Mouse (Mus musculus) midbrain, embryonic 14.5 days (tissue): ENCODE data around the gene Smurf2. TPM values are rescaled to one million over a fixed set of nuclear protein-coding genes. Genes with fewer than 3 reads are reported as not detected.
A peak's percentile ranks its signal among the peaks of the same experiment; 100 is the strongest.

Experiments
- ATAC-seq: fragments of 200-750 bp; cut with Nextera tagmentation; 2 replicates; pipeline ENCODE4 v1.8.0; 2017; ENCODE audit warnings: moderate number of reproducible peaks, moderate library complexity; ENCODE audit not compliant: low FRiP score, low TSS enrichment
- DNase-seq: peaks from one replicate; pipeline ENCODE4 v3.0.0-alpha.2; 2015
- H3K27ac ChIP-seq: fragments of 300-500 bp; sonication (generic); replicated peaks from 2 replicates; pipeline ENCODE4 v1.5.1; 2014; ENCODE audit warnings: mild to moderate bottlenecking, low read depth, low read length, moderate library complexity
- H3K27me3 ChIP-seq: fragments of 300-500 bp; sonication (generic); 2 replicates; pipeline ENCODE4 v1.6.1; 2014; ENCODE audit warnings: low read length, control low read depth, mixed read lengths; ENCODE audit not compliant: control insufficient read depth, insufficient read depth
- H3K36me3 ChIP-seq: fragments of 300-500 bp; sonication (generic); 2 replicates; pipeline ENCODE4 v1.6.1; 2014; ENCODE audit warnings: low read length, control low read depth; ENCODE audit not compliant: control insufficient read depth, insufficient read depth
- H3K4me1 ChIP-seq: fragments of 300-500 bp; sonication (generic); 2 replicates; pipeline ENCODE4 v1.6.1; 2014; ENCODE audit warnings: mild to moderate bottlenecking, antibody characterized with exemption, low read length, control low read depth; ENCODE audit not compliant: control insufficient read depth, insufficient read depth
- H3K4me2 ChIP-seq: fragments of 300-500 bp; sonication (generic); 2 replicates; pipeline ENCODE4 v1.6.1; 2014; ENCODE audit warnings: mild to moderate bottlenecking, low read length, moderate library complexity
- H3K4me3 ChIP-seq: fragments of 300-500 bp; sonication (generic); replicated peaks from 2 replicates; pipeline ENCODE4 v1.5.1; 2014; ENCODE audit warnings: low read depth, low read length
- H3K9ac ChIP-seq: fragments of 300-500 bp; sonication (generic); replicated peaks from 2 replicates; pipeline ENCODE4 v1.6.1; 2014; ENCODE audit warnings: mild to moderate bottlenecking, low read length, moderate library complexity
- H3K9me3 ChIP-seq: fragments of 300-500 bp; sonication (generic); 2 replicates; pipeline ENCODE4 v1.6.1; 2016; ENCODE audit warnings: low read length, control low read depth, mixed read lengths; ENCODE audit not compliant: control insufficient read depth
- WGBS: fragments of 180-500 bp; shearing (Covaris S2); extraction: QIAGEN DNeasy Blood & Tissue Kit; methylation state at CpG from one replicate; pipeline ENCODE4 v1.1.7; 2014; 5-methylcytosine and 5-hydroxymethylcytosine counted together
- polyA plus RNA-seq: library from polyadenylated mRNA; unstranded; fragments of >200 nt; fragmentation: Nextera tagmentation; extraction: Ambion mirVana; gene quantifications from 2 replicates; pipeline ENCODE4 v1.2.1, GENCODE M21; 2014

Gene Smurf2
- polyA plus RNA-seq, result 17.5 and 24.0 TPM in 2 replicates

- Histone ChIP-seq H3K9ac (peak within 1 kb of the TSS; percentile 89), H3K27ac (peak within 1 kb of the TSS; percentile 96), H3K36me3 (no peaks in the 10 kb centered on the region), H3K9me3 (no peaks in the 10 kb centered on the region), H3K4me1 (peaks cover 17% of the 10 kb centered on the region), H3K4me3 (peak within 1 kb of the TSS; percentile 84), H3K4me2 (peak within 1 kb of the TSS; percentile 93), H3K27me3 (no peaks in the 10 kb centered on the region)
- DNase-seq (peak; percentile 92), ATAC-seq (peak; percentile 93)
- WGBS, result 3% methylated on average over 65 of the region's 72 CpGs
Observed at GRCm38 (mm10) chr11:106920551-106921379, at the start of gene Smurf2. Gene Smurf2 (minus strand): TSS chr11:106920715.

- ATAC-seq, result no peak
- no peaks in the 10 kb centered on the region for H3K9me3 ChIP-seq
- no peak overlapping the region for H3K9ac ChIP-seq
- no peak overlapping the region for H3K27ac ChIP-seq
- DNase-seq, result no peak
- no peaks in the 10 kb centered on the region for H3K27me3 ChIP-seq
- no peaks in the 10 kb centered on the region for H3K4me1 ChIP-seq
- H3K36me3 ChIP-seq, result no peaks in the 10 kb centered on the region
- H3K4me2 ChIP-seq, result no peak overlapping the region
- 95% methylated on average over 8 of the region's 8 CpGs for WGBS
- H3K4me3 ChIP-seq, result no peak overlapping the region
Observed at GRCm38 (mm10) chr11:106969798-106970197, 49.3 kb upstream of the Smurf2 start.

- no peak overlapping the region for H3K4me3 ChIP-seq
- H3K27me3 ChIP-seq, result no peaks in the 10 kb centered on the region
- DNase-seq (no peak), ATAC-seq (no peak)
- H3K4me2 ChIP-seq, result no peak overlapping the region
- WGBS, result 81% methylated on average over 10 of the region's 10 CpGs
- H3K36me3 ChIP-seq, result no peaks in the 10 kb centered on the region
- no peak overlapping the region for H3K27ac ChIP-seq
- H3K9ac ChIP-seq, result no peak overlapping the region
- no peaks in the 10 kb centered on the region for H3K9me3 ChIP-seq
- H3K4me1 ChIP-seq, result no peaks in the 10 kb centered on the region
Observed at GRCm38 (mm10) chr11:106967630-106968029, 47.1 kb upstream of the Smurf2 start.

GRCm38 (mm10) chr11:106965881-106966280, 45.4 kb upstream of the Smurf2 start:
- Histone ChIP-seq H3K36me3 (no peaks in the 10 kb centered on the region), H3K4me2 (no peak overlapping the region), H3K27ac (no peak overlapping the region), H3K9me3 (no peaks in the 10 kb centered on the region), H3K9ac (no peak overlapping the region), H3K27me3 (no peaks in the 10 kb centered on the region), H3K4me1 (no peaks in the 10 kb centered on the region), H3K4me3 (no peak overlapping the region)
- ATAC-seq, result no peak
- 91% methylated on average over 4 of the region's 4 CpGs for WGBS
- DNase-seq, result no peak

GRCm38 (mm10) chr11:106962310-106962709, 41.8 kb upstream of the Smurf2 start:
- H3K4me1 ChIP-seq, result no peaks in the 10 kb centered on the region
- no peak overlapping the region for H3K4me3 ChIP-seq
- 85% methylated on average over 9 of the region's 9 CpGs for WGBS
- H3K36me3 ChIP-seq, result no peaks in the 10 kb centered on the region
- H3K9ac ChIP-seq, result no peak overlapping the region
- H3K9me3 ChIP-seq, result no peaks in the 10 kb centered on the region
- no peak for DNase-seq
- no peaks in the 10 kb centered on the region for H3K27me3 ChIP-seq
- H3K4me2 ChIP-seq, result no peak overlapping the region
- H3K27ac ChIP-seq, result no peak overlapping the region
- ATAC-seq, result no peak

- Histone ChIP-seq H3K27me3 (no peaks in the 10 kb centered on the region), H3K9ac (no peak overlapping the region), H3K9me3 (no peaks in the 10 kb centered on the region), H3K4me3 (no peak overlapping the region), H3K27ac (no peak overlapping the region), H3K36me3 (no peaks in the 10 kb centered on the region), H3K4me2 (no peak overlapping the region), H3K4me1 (no peaks in the 10 kb centered on the region)
- ATAC-seq (no peak), DNase-seq (no peak)
- WGBS, result 82% methylated on average over 13 of the region's 13 CpGs
Observed at GRCm38 (mm10) chr11:106961471-106962081, 41.1 kb upstream of the Smurf2 start.

- Histone ChIP-seq H3K27me3 (no peaks in the 10 kb centered on the region), H3K36me3 (no peaks in the 10 kb centered on the region), H3K9me3 (no peaks in the 10 kb centered on the region), H3K4me1 (no peaks in the 10 kb centered on the region), H3K27ac (no peak overlapping the region), H3K9ac (no peak overlapping the region), H3K4me2 (no peak overlapping the region), H3K4me3 (no peak overlapping the region)
- 84% methylated on average over 5 of the region's 5 CpGs for WGBS
- ATAC-seq (no peak), DNase-seq (no peak)
Observed at GRCm38 (mm10) chr11:106959121-106959520, 38.6 kb upstream of the Smurf2 start.

GRCm38 (mm10) chr11:106958407-106959071, 38.0 kb upstream of the Smurf2 start:
- H3K4me1 ChIP-seq, result no peaks in the 10 kb centered on the region
- 83% methylated on average over 6 of the region's 6 CpGs for WGBS
- H3K9ac ChIP-seq, result no peak overlapping the region
- H3K4me2 ChIP-seq, result no peak overlapping the region
- H3K4me3 ChIP-seq, result no peak overlapping the region
- DNase-seq (no peak), ATAC-seq (no peak)
- H3K36me3 ChIP-seq, result no peaks in the 10 kb centered on the region
- H3K27ac ChIP-seq, result no peak overlapping the region
- H3K27me3 ChIP-seq, result no peaks in the 10 kb centered on the region
- no peaks in the 10 kb centered on the region for H3K9me3 ChIP-seq
